Mouse (Mus musculus) stomach, embryonic 15.5 days (tissue): ENCODE results near the gene Npc1l1. TPM values are rescaled to one million over a fixed set of nuclear protein-coding genes. Genes with fewer than 3 reads are reported as not detected.

ENCODE experiments used
- ATAC-seq: fragments of 200-750 bp; cut with Nextera tagmentation; 2 replicates; pipeline ENCODE4 v1.8.0; 2017; ENCODE audit warnings: low read depth, moderate number of reproducible peaks, moderate TSS enrichment; ENCODE audit not compliant: insufficient read depth, low FRiP score
- H3K27ac ChIP-seq: fragments of 300-500 bp; sonication (generic); 2 replicates; pipeline ENCODE4 v1.5.1; 2015; ENCODE audit warnings: mild to moderate bottlenecking, inconsistent platforms
- H3K27me3 ChIP-seq: fragments of 300-500 bp; sonication (generic); replicated peaks from 2 replicates; pipeline ENCODE4 v1.6.1; 2015; ENCODE audit warnings: inconsistent platforms
- H3K36me3 ChIP-seq: fragments of 300-500 bp; sonication (generic); 2 replicates; pipeline ENCODE4 v1.6.1; 2015; ENCODE audit warnings: inconsistent platforms
- H3K4me1 ChIP-seq: fragments of 300-500 bp; sonication (generic); 2 replicates; pipeline ENCODE4 v1.6.1; 2015; ENCODE audit warnings: inconsistent platforms
- H3K4me2 ChIP-seq: fragments of 300-500 bp; sonication (generic); 2 replicates; pipeline ENCODE4 v1.6.1; 2015; ENCODE audit warnings: mild to moderate bottlenecking, inconsistent platforms
- H3K4me3 ChIP-seq: fragments of 300-500 bp; sonication (generic); replicated peaks from 2 replicates; pipeline ENCODE4 v1.5.1; 2015; ENCODE audit warnings: inconsistent platforms
- H3K9ac ChIP-seq: fragments of 300-500 bp; sonication (generic); 2 replicates; pipeline ENCODE4 v1.6.1; 2015; ENCODE audit warnings: inconsistent platforms
- H3K9me3 ChIP-seq: fragments of 300-500 bp; sonication (generic); 2 replicates; pipeline ENCODE4 v1.6.1; 2016; ENCODE audit warnings: inconsistent platforms
- WGBS: fragments of 180-500 bp; shearing (Covaris S2); methylation state at CpG from one replicate; pipeline ENCODE4 v1.1.7; 2015; 5-methylcytosine and 5-hydroxymethylcytosine counted together
- polyA plus RNA-seq: library from polyadenylated mRNA; unstranded; fragments of >200 nt; fragmentation: Nextera tagmentation; extraction: Ambion mirVana; gene quantifications from 2 replicates; pipeline ENCODE4 v1.2.1, GENCODE M21; 2015

Npc1l1 gene
- polyA plus RNA-seq, 1 experiment from 2014 or later: 2.0 TPM

DNA sequence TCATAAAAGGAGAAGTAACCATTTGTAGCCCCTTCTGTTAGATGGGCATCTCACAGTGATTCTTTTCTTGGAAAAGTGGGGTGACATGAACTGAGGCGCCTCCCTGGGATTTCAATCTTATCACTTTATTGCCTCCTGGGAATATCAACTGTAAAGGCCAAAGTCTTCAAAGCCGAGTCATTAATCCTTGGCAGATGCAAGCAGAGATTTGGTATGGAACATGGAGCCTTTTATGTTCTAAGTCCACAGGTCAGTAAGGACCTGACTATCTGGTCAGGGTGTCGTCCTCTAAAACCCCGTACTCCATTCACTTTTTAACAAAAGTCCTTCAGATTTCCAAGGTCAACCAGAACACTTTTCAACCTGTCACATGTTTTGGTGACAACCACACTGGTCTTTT is 22.9 kb upstream of the Npc1l1 start:
- H3K9ac ChIP-seq: no peak overlapping the region
- no peak overlapping the region for H3K27ac ChIP-seq
- no peaks in the 10 kb centered on the region for H3K9me3 ChIP-seq
- no peak overlapping the region for H3K4me2 ChIP-seq
- WGBS: 75% methylated on average over 4 of the region's 4 CpGs
- H3K4me3 ChIP-seq: no peak overlapping the region
- ATAC-seq: no peak
- H3K4me1 ChIP-seq: no peaks in the 10 kb centered on the region
- H3K36me3 ChIP-seq: peaks cover 2% of the 10 kb centered on the region; the same call in 1 of the 2 replicates
- no peaks in the 10 kb centered on the region for H3K27me3 ChIP-seq

DNA sequence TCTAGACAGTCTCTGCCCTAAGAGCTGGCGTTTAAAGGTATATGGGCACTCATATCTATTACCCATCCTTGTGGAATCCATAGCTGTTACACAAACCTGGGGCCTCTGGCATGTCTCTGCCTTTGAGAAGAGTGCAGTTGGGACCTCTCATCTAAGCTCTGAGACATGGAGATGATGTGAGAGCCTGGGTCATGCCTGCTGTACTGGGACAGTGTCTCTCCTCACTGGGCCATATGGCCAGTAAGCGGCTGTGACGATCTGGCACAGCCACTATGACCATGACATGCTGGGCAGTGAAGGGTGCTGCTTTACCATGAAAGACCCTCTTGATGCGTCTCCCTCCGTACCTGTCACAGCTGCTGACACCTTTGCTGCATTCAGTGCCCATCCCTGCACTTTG is 22.3 kb upstream of the Npc1l1 start:
- 83% methylated on average over 5 of the region's 5 CpGs for WGBS
- no peaks in the 10 kb centered on the region for H3K4me1 ChIP-seq
- H3K27ac ChIP-seq: no peak overlapping the region
- no peak overlapping the region for H3K9ac ChIP-seq
- H3K4me2 ChIP-seq: no peak overlapping the region
- H3K4me3 ChIP-seq: no peak overlapping the region
- no peaks in the 10 kb centered on the region for H3K27me3 ChIP-seq
- no peaks in the 10 kb centered on the region for H3K36me3 ChIP-seq
- ATAC-seq: no peak
- no peaks in the 10 kb centered on the region for H3K9me3 ChIP-seq

DNA sequence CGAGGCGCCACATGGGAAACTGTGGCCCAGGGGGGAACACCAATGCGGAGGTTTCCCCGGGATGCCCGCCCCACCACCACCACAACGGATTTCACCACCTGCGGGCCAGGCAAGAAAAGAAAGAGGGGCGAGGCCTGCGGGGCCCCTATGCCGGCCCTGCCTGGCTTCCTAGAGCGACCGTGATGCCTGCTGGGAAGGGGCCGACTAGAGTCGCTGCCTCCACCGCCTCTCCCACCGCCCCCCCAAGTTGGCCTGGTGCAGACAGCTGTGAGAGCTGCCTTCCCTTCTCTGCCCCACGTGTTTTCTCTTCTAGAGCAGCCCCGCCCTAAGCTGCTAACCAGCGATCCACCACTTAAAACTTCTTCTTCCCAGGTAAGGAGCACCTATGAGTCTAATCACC is 14.8 kb upstream of the Npc1l1 start:
- no peaks in the 10 kb centered on the region for H3K27me3 ChIP-seq
- H3K9me3 ChIP-seq: no peaks in the 10 kb centered on the region
- no peaks in the 10 kb centered on the region for H3K4me1 ChIP-seq
- ATAC-seq: no peak
- no peak overlapping the region for H3K4me2 ChIP-seq
- no peak overlapping the region for H3K4me3 ChIP-seq
- no peak overlapping the region for H3K27ac ChIP-seq
- WGBS: 37% methylated on average over 16 of the region's 19 CpGs
- no peaks in the 10 kb centered on the region for H3K36me3 ChIP-seq
- H3K9ac ChIP-seq: no peak overlapping the region

DNA sequence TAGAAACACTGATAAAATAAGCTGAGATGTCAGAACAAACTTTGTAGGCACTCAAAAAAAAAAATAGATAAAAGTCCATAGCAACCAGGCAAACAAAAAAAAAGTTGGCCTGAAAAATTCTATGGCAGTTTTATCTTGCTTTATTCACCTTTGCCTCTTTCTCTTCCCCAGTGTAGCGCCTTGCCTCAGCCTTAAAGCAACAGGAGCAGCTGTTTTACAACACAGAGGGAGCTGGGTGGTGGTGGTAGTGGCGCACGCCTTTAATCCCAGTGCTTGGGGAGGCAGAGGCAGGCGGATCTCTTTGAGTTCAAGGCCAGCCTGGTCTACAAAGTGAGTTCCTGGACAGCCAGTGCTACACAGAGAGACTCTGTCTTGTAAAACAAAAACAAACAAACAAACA is 3.1 kb upstream of the Npc1l1 start:
- H3K4me2 ChIP-seq: no peak overlapping the region
- H3K9ac ChIP-seq: no peak overlapping the region
- H3K9me3 ChIP-seq: 0 out of 2 replicates have a peak, but pooled peaks cover 10% of the 10 kb centered on the region
- no peak for ATAC-seq
- no peak overlapping the region for H3K4me3 ChIP-seq
- no peaks in the 10 kb centered on the region for H3K4me1 ChIP-seq
- no peaks in the 10 kb centered on the region for H3K36me3 ChIP-seq
- H3K27me3 ChIP-seq: no peaks in the 10 kb centered on the region
- 74% methylated on average over 4 of the region's 4 CpGs for WGBS
- H3K27ac ChIP-seq: no peak overlapping the region

DNA sequence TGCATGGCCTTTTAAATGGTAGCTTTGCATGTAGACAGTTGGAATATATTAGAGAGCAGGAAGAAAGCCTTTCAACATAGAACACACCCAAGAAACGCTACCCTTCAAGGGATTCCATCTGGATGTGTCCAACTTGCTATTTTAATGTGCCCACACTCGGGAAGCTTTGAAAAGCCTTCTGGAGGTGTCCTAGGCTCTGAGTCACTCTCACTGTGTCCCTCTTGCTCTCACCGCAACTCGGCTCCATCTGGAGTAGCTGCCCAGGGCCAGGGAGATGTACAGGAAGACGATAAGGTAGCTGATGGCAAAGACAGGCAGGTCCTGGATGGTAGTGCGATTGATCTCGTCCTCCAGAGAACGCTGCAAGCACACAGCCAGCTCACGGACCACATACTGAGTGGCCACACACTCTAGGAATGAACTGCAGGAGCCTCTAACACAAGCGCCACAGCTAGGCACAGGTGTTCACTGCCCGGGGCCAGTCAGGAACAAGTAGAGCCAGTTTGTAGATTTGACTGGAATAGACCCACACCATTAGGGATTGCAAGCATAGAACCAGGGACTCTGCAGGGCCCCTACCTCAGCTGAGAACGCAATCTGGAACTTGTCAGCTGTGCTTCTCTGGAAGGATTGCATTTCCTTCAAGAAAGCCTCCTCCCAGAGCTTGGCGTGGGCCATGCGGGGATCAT is 5.3 kb downstream of the Npc1l1 start:
- no peaks in the 10 kb centered on the region for H3K36me3 ChIP-seq
- no peaks in the 10 kb centered on the region for H3K4me1 ChIP-seq
- H3K27ac ChIP-seq: no peak overlapping the region
- no peak overlapping the region for H3K4me2 ChIP-seq
- no peak overlapping the region for H3K9ac ChIP-seq
- no peak overlapping the region for H3K4me3 ChIP-seq
- WGBS: 81% methylated on average over 14 of the region's 14 CpGs
- no peaks in the 10 kb centered on the region for H3K27me3 ChIP-seq
- no peaks in the 10 kb centered on the region for H3K9me3 ChIP-seq
- ATAC-seq: no peak

DNA sequence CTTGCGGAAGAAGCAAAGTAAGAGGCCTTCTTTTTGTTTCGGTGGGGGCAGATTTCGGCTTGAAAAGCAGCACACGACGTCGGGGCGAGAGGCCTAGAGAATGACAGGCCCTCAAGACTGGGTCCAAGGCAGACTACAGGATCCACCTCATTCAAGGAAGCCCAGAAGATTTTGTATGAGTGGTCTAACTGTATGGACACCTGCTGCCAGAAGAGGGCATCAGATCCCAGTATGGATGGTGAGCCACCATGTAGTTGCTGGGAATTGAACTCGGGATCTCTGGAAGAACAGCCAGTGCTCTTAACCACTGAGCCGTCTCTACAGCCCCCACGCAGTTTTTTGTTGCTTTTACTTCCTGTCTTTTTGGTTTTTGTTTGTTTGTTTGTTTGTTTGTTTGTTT is 7.8 kb downstream of the Npc1l1 start:
- Histone ChIP-seq H3K27me3 (no peaks in the 10 kb centered on the region), H3K9me3 (no peaks in the 10 kb centered on the region)
- no peak for ATAC-seq

DNA sequence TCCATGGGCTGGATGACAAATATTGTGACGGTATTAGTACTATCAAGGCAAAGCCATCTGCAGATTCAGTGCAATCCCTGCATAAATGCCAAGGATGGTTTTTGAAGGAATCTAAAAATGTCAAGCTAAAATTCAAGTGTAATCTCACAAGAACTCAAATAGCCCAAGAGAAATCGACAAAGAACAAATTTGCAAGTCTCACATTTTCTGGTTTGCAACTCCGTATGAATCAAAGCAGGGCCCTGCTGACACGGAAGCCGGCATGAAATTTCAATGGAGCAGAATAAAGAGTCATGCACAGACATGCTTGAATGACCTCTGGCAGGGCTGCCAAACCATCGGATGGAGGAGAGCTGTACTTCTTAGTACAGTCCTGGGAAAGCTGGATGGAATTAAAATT is 10.0 kb downstream of the Npc1l1 start:
- Histone ChIP-seq H3K27me3 (no peaks in the 10 kb centered on the region), H3K4me2 (no peak overlapping the region), H3K4me1 (no peaks in the 10 kb centered on the region), H3K9ac (no peak overlapping the region), H3K36me3 (no peaks in the 10 kb centered on the region), H3K27ac (no peak overlapping the region), H3K9me3 (no peaks in the 10 kb centered on the region), H3K4me3 (no peak overlapping the region)
- no peak for ATAC-seq
- WGBS: 85% methylated on average over 6 of the region's 6 CpGs

More for the DNA sequence above, 7.8 kb downstream of the Npc1l1 start:
- no peaks in the 10 kb centered on the region for H3K4me1 ChIP-seq
- no peak overlapping the region for H3K27ac ChIP-seq
- no peak overlapping the region for H3K9ac ChIP-seq
- H3K4me2 ChIP-seq: no peak overlapping the region
- 92% methylated on average over 10 of the region's 10 CpGs for WGBS
- no peak overlapping the region for H3K4me3 ChIP-seq
- H3K36me3 ChIP-seq: no peaks in the 10 kb centered on the region

DNA sequence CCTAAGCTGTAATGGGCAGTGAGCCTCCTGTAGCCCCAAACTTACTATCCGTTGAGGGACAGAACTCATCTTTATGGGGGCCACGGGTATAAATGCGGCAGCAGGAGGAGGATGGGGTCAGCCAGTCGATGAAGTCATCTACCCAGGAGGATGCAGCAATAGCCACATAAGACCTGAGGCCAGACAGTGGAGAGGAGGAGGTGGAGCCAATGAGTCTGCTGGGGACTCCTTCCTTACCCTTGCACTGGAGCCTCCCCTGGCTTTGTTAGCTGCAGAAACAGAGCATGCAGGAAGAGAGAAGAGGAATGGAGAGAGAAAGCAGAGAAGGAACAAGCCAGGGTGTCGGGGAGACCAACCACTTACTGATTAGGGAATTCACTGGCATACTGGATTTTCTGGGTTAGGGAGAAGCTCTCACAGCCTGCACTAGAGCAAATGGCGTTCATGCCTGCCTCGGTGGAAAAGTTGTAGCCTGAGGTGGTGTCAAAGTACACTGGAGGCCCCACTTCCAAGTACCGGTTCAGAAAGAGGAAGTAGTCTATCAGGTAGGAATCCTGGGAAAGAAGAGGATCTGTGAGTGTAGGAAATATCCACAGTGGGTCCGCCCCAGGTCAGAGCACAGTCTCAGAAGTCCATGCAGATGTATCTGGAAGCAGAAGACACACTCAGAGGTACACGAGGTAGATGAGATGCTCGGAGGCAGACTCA is 11.6 kb downstream of the Npc1l1 start:
- Histone ChIP-seq H3K4me3 (no peak overlapping the region), H3K4me2 (no peak overlapping the region), H3K9me3 (no peaks in the 10 kb centered on the region), H3K9ac (no peak overlapping the region), H3K27ac (no peak overlapping the region), H3K27me3 (no peaks in the 10 kb centered on the region), H3K4me1 (no peaks in the 10 kb centered on the region), H3K36me3 (no peaks in the 10 kb centered on the region)
- 85% methylated on average over 11 of the region's 11 CpGs for WGBS
- ATAC-seq: no peak

DNA sequence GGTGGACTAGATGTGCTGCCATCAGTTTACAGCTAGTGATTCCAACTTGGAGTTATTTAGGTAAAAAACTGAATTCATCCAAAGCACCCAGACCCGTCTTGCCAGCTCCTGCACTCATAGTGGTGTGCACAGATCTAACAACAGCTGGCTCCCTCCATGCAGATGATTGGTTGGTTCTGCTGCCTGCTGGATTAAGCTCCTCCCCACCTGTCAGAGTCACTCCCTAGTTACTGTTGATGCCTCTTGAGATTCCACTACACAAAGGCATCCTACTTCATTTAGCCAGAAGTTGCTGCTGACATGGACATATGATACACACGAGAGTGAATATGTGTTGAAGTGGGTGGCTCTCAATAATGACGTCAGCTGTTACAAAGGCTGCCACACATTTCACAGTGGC is 13.1 kb downstream of the Npc1l1 start:
- no peak for ATAC-seq

GRCm38 (mm10) chr11:6208158-6208557 is 21.8 kb downstream of the Npc1l1 start:
- Histone ChIP-seq H3K9ac (no peak overlapping the region), H3K4me3 (no peak overlapping the region), H3K36me3 (no peaks in the 10 kb centered on the region), H3K27ac (no peak overlapping the region), H3K4me2 (no peak overlapping the region), H3K27me3 (no peaks in the 10 kb centered on the region), H3K4me1 (no peaks in the 10 kb centered on the region), H3K9me3 (no peaks in the 10 kb centered on the region)
- WGBS: 76% methylated on average over 1 of the region's 1 CpGs
- no peak for ATAC-seq

More for the DNA sequence above, 13.1 kb downstream of the Npc1l1 start:
- WGBS: 51% methylated on average over 3 of the region's 3 CpGs
- Histone ChIP-seq H3K36me3 (no peaks in the 10 kb centered on the region), H3K4me2 (no peak overlapping the region), H3K4me1 (no peaks in the 10 kb centered on the region), H3K27ac (no peak overlapping the region), H3K9me3 (no peaks in the 10 kb centered on the region), H3K9ac (no peak overlapping the region), H3K27me3 (no peaks in the 10 kb centered on the region), H3K4me3 (no peak overlapping the region)

DNA sequence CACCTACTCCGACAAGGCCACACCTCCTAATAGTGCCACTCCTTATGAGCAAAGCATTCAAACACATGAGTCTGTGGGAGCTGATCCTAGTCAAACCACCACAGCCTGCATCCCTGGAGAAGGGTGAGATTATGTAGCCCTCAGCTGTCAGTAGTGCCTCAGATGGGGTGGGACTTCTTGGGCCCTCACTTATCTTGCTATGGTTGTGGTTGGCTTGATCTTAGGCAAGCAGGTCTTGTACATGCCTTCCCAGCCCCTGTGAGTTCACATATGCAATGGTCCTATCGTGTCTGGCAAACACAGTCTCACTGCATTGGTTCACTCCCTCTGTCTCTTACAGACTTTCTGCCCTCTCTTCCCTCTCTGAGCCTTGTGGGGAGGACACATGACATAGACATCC is 22.9 kb downstream of the Npc1l1 start:
- Histone ChIP-seq H3K36me3 (no peaks in the 10 kb centered on the region), H3K9ac (no peak overlapping the region), H3K4me1 (no peaks in the 10 kb centered on the region), H3K27me3 (no peaks in the 10 kb centered on the region), H3K9me3 (no peaks in the 10 kb centered on the region), H3K4me2 (no peak overlapping the region), H3K4me3 (no peak overlapping the region), H3K27ac (no peak overlapping the region)
- WGBS: 84% methylated on average over 2 of the region's 2 CpGs
- no peak for ATAC-seq

GRCm38 (mm10) chr11:6200570-6200969 is 29.4 kb downstream of the Npc1l1 start:
- peaks cover 16% of the 10 kb centered on the region for H3K4me1 ChIP-seq
- peak overlapping the region; percentile 95 for H3K27ac ChIP-seq
- ATAC-seq: no peak
- no peak overlapping the region for H3K9ac ChIP-seq
- 24% methylated on average over 9 of the region's 9 CpGs for WGBS
- peak overlapping the region; percentile 89 for H3K4me2 ChIP-seq
- H3K27me3 ChIP-seq: no peaks in the 10 kb centered on the region
- H3K9me3 ChIP-seq: no peaks in the 10 kb centered on the region
- peak overlapping the region; percentile 88 for H3K4me3 ChIP-seq
- no peaks in the 10 kb centered on the region for H3K36me3 ChIP-seq
